Mouse (Mus musculus): ENCODE data around the gene Cox7a2.

DNA sequence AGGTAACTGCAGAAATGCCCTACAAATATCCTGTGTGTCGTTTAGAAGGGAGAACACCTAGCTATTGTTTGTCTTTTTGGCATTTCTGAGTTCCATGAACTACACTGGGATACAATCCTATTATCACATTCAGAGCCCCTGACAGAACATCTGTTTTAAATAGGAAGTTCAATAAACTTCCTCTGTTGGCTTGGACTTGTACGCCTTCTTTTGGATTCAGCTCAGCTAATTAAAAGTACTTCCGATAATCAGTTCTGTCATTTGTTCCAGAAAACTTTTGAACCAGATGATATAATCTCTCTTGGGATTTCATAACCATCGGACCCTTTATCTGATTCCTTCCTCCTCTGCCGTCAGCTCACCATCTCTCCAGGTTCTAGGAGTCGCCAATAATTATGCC, 49.7 kb upstream of the Cox7a2 start:
- TF ChIP-seq CTCF (IDR thresholded peaks at IDR 0.05; ENCODE audit: low read depth) = no peak
- TF ChIP-seq EP300 (IDR thresholded peaks at IDR 0.05; ENCODE audit: low read depth) = no peak
